Mouse (Mus musculus): ENCODE data around the gene Slc27a2. TPM values are rescaled to one million over a fixed set of nuclear protein-coding genes. Genes with fewer than 3 reads are reported as not detected.
"Not testable (repeated sequence)": the region's sequence is repeated elsewhere in the genome, so short reads cannot be mapped to it uniquely, and the experiment has no call there.

The Slc27a2 gene
- total RNA-seq (2021), result 1 to 10 TPM in 1 of 2 experiments, under 1 TPM in 1; 0.72 to 4.3 TPM

- DNase-seq, result peak; percentile 25 to 34
- intact Hi-C loops (cut with DNase I), result no loop called here
Measured at GRCm38 (mm10) chr2:126552357-126553290, at the start of gene Slc27a2. Gene Slc27a2, plus strand, starts transcription at chr2:126552407.

GRCm38 (mm10) chr2:126505156-126505555 lies 47.1 kb upstream of the Slc27a2 start:
- peak in 1 of 2 experiments; percentile 12 for DNase-seq
- intact Hi-C loops (cut with DNase I), result no loop called here

GRCm38 (mm10) chr2:126507477-126507876 lies 44.7 kb upstream of the Slc27a2 start:
- intact Hi-C loops (cut with DNase I), result no loop called here
- DNase-seq, result no peak

- intact Hi-C loops (cut with DNase I), result no loop called here
- no peak for DNase-seq
Measured at GRCm38 (mm10) chr2:126508228-126508627, 44.0 kb upstream of the Slc27a2 start.

- intact Hi-C loops (cut with DNase I), result no loop called here
- DNase-seq, result no peak
Measured at GRCm38 (mm10) chr2:126515069-126515826, 37.0 kb upstream of the Slc27a2 start.

- DNase-seq, result no peak
- intact Hi-C loops (cut with DNase I), result loop anchor here (2.0 to 10.0 kb wide), 3 partner anchors 155 to 858 kb away; no protein-coding TSS in a partner anchor
Measured at GRCm38 (mm10) chr2:126519872-126520581, 32.2 kb upstream of the Slc27a2 start.

GRCm38 (mm10) chr2:126520828-126521227 lies 31.4 kb upstream of the Slc27a2 start:
- peak in 1 of 2 experiments; percentile 28 for DNase-seq

GRCm38 (mm10) chr2:126521471-126521870 lies 30.7 kb upstream of the Slc27a2 start:
- intact Hi-C loops (cut with DNase I), result loop anchor here (1.0 to 10.0 kb wide), 4 partner anchors 157 to 859 kb away; no protein-coding TSS in a partner anchor
- DNase-seq, result no peak

More at GRCm38 (mm10) chr2:126520828-126521227, 31.4 kb upstream of the Slc27a2 start:
- intact Hi-C loops (cut with DNase I), result loop anchor here (1.0 to 10.0 kb wide), 4 partner anchors 156 to 859 kb away; no protein-coding TSS in a partner anchor

GRCm38 (mm10) chr2:126522056-126522455 lies 30.2 kb upstream of the Slc27a2 start:
- intact Hi-C loops (cut with DNase I), result loop anchor here (5.0 to 10.0 kb wide), 2 partner anchors 157 to 860 kb away; no protein-coding TSS in a partner anchor
- DNase-seq, result peak in 1 of 2 experiments; percentile 5

- not testable (repeated sequence) for DNase-seq
- intact Hi-C loops (cut with DNase I), result loop anchor here (5.0 to 10.0 kb wide), 2 partner anchors 158 to 861 kb away; no protein-coding TSS in a partner anchor
Measured at GRCm38 (mm10) chr2:126523101-126523745, 29.0 kb upstream of the Slc27a2 start.

GRCm38 (mm10) chr2:126524271-126524670 lies 27.9 kb upstream of the Slc27a2 start:
- intact Hi-C loops (cut with DNase I), result loop anchor here (5.0 to 10.0 kb wide), 2 partner anchors 159 to 862 kb away; no protein-coding TSS in a partner anchor
- DNase-seq, result no peak

- DNase-seq, result no peak
- intact Hi-C loops (cut with DNase I), result loop anchor here (10.0 kb wide), 1 partner anchor 163 kb away; no protein-coding TSS in a partner anchor
Measured at GRCm38 (mm10) chr2:126527461-126527860, 24.7 kb upstream of the Slc27a2 start.

- no peak for DNase-seq
- intact Hi-C loops (cut with DNase I), result no loop called here
Measured at GRCm38 (mm10) chr2:126530581-126530980, 21.6 kb upstream of the Slc27a2 start.

GRCm38 (mm10) chr2:126537654-126538053 lies 14.6 kb upstream of the Slc27a2 start:
- DNase-seq, result no peak
- intact Hi-C loops (cut with DNase I), result no loop called here

- no peak for DNase-seq
- intact Hi-C loops (cut with DNase I), result no loop called here
Measured at GRCm38 (mm10) chr2:126540390-126540925, 11.7 kb upstream of the Slc27a2 start.

- intact Hi-C loops (cut with DNase I), result no loop called here
- DNase-seq, result no peak
Measured at GRCm38 (mm10) chr2:126542211-126542610, 10.0 kb upstream of the Slc27a2 start.

GRCm38 (mm10) chr2:126545297-126545696 lies 6.9 kb upstream of the Slc27a2 start:
- DNase-seq, result no peak
- intact Hi-C loops (cut with DNase I), result no loop called here

GRCm38 (mm10) chr2:126546392-126546791 lies 5.8 kb upstream of the Slc27a2 start:
- DNase-seq, result no peak
- intact Hi-C loops (cut with DNase I), result no loop called here

- no peak for DNase-seq
- intact Hi-C loops (cut with DNase I), result no loop called here
Measured at GRCm38 (mm10) chr2:126549681-126550080, 2.5 kb upstream of the Slc27a2 start.
